Mouse (Mus musculus) liver, adult 2 months (tissue): ENCODE data around the gene Gjd2.

Source experiments
- CTCF ChIP-seq: fragments of 200-500 bp; IDR thresholded peaks from 2 replicates; pipeline ENCODE4 v1.5.1; 2011; ENCODE audit warnings: low read depth, low read length, control low read depth
- POLR2A ChIP-seq: fragments of 200-500 bp; IDR thresholded peaks from 2 replicates; pipeline ENCODE4 v1.6.1; 2011; ENCODE audit warnings: low read length, control low read depth; ENCODE audit not compliant: insufficient read depth; ENCODE audit errors: extremely low read depth

DNA sequence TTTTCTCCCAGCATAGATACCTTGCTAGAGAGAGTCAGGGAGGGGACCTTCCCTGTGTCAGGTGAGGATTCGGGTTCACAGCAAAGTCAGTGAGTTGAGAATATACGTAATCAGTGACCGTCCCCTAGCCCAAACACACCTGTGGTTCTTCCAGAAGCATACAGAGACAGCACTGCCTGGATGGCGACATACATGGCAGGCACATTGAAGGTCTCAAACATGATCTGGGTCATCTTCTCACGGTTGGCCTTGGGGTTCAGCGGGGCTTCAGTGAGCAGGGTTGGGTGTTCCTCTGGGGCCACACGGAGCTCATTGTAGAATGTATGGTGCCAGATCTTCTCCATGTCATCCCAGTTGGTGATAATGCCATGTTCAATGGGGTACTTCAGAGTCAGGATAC is 36.7 kb upstream of the Gjd2 start:
- TF ChIP-seq POLR2A (no peak), CTCF (no peak)
